Mouse (Mus musculus) lung, adult 2 months (tissue): Measurements from ENCODE around the gene Mindy2.

Source experiments
- CTCF ChIP-seq: fragments of 200-500 bp; IDR thresholded peaks from 2 replicates; pipeline ENCODE4 v1.5.1; 2011; ENCODE audit warnings: mild to moderate bottlenecking, low read length, control low read depth; ENCODE audit not compliant: insufficient read depth
- POLR2A ChIP-seq: fragments of 200-500 bp; IDR thresholded peaks from 2 replicates; pipeline ENCODE4 v1.6.1; 2011; ENCODE audit warnings: low read depth, mild to moderate bottlenecking, control low read depth, low read length, borderline replicate concordance; ENCODE audit errors: extremely low read depth

- no peak for TF ChIP-seq POLR2A
- TF ChIP-seq CTCF = no peak
Observed at GRCm38 (mm10) chr9:70578123-70578522, 78.9 kb downstream of the Mindy2 start.
